Mouse (Mus musculus) frontal cortex, postnatal 36 days (tissue): Measurements from ENCODE around the gene Tef.
A peak's percentile ranks its signal among the peaks of the same experiment; 100 is the strongest.

Experiments
- DNase-seq, 2 experiments: peaks; one replicate each; pipeline ENCODE4 v3.0.0; 2022; ENCODE audit warnings: low spot score in 2 of 2

Tef gene

GRCm38 (mm10) chr15:81848301-81848700, 46.1 kb downstream of the Tef start:
- DNase-seq = peak; percentile 42 to 45

- no peak for DNase-seq
These were observed 46.9 kb downstream of the Tef start for GRCm38 (mm10) chr15:81849104-81849503.

DNA sequence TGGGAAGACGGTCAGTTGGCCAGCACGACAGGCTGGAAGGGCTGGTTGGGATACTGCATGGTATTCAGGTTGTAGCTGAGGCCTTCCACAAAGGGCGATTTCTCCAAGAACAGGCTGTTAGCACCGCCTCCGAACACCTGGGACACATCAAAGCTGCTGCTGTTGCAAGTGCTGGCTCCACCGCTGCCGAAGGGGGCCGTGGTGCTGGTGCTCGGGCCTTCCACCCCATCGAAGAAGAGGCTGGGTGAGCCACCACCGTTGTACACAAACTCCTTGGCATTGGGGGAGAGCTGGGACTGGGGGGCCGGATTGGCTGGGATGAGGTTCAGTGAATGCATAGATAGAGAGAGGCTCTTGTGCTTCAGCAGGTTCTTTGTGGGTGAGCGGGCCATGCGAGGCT, 48.5 kb downstream of the Tef start:
- DNase-seq = no peak

GRCm38 (mm10) chr15:81851375-81851774, 49.2 kb downstream of the Tef start:
- DNase-seq = no peak

DNA sequence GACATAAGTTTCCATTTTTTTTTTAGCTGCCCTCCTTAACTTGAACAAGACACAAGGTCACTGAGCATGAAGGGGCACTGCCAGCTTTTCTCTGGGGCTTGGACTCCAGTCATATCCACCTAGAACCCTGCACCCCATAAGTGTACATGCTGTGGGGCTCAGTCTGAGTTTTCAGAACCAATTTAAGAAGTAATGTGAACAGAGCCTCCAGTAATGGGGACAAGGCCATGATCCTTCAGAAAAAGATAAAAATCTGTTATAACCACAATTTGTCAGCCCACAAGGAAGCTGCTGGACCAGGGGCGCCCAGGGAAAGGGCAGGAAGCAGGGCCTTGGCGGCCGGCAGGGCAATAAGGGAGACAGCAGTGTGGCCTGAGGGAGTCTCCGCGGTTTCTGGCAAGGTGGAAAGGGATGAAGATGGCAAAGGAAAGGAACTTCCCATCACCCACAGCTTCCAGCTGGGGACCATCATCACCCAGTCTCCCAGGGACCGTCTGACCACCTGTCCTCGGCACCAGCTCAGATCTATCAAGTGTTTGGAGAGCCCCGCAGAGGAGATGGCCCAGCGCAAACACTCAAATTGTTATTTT, 50.3 kb downstream of the Tef start:
- DNase-seq = no peak

- no peak for DNase-seq
These were observed 50.9 kb downstream of the Tef start for GRCm38 (mm10) chr15:81853081-81853480.

DNA sequence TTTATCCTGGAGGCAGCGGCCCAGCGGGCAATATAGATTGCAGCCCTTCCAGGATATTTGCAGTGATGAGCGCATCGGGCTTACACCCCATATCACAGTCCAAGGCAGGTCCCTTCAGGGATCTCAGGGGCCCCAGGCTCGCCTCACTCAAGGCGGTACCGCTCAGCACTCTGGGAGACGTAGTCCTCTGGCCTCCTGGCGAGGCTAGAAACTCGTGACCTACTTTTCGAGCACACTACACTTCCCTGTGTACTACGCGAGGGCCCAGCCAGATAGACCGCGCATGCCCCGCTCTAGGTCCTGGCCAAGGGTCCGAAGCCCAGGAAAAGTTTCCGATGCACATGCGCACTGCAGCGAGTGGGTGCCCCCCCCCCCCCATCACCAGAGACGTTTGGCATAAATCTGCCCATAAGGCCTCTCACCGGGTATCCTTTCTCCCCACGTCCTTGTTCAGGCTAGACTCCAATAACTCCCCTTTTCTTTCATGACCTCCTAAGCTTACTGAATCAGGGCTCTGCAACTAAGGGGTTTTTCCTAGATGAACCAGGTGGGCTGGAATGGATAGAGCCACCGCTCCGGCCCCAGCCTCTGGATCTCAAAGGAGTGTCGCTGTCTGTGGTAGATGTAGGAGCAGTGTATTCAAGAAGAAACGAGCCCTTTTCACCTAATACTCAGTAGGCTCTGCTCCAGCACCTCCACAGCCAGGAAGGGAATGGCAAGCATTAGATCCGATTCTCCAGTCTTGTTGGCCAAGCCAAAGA, 54.0 kb downstream of the Tef start:
- peak; percentile 83 to 91 for DNase-seq

DNA sequence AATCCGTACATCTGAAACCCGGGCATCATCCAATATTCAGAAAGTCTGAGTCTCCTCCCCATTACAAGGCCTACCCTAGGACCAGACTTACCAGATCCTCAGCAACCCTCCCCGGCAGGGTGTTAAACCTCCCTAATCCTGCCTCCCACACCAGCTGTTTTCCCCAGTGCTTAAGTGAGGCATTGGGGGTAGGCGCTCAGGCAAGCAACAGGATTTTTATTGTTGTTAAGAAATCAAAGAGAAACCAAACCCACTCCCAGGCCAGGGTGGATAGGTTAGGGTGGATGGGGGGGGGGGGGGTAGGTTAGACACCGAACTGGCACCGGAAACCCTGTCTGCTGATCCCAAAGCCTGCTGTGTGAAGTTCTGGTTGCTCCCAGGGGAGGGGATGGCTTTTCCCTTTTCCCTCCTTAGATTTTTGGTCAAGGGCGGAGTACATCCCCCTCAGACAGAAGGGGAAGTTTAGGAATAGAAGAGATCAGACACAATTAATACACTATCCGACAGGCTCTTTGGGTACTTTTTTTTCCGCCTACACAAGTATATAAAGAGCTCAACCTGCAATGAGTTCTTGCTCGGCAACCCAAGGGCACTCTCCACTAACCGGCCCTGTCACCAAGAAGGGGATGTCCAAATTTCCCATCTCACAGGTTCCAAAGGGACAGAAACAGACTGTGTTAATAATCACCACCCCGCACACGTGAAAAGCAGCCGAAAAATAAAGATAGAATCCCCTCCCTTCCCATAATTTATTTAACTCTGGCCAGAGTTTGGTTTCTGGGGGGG, 54.9 kb downstream of the Tef start:
- DNase-seq = peak in 1 of 2 experiments; percentile 42

GRCm38 (mm10) chr15:81857724-81858116, 55.5 kb downstream of the Tef start:
- DNase-seq = no peak

GRCm38 (mm10) chr15:81858138-81858516, 55.9 kb downstream of the Tef start:
- DNase-seq = peak; percentile 94 to 97

DNA sequence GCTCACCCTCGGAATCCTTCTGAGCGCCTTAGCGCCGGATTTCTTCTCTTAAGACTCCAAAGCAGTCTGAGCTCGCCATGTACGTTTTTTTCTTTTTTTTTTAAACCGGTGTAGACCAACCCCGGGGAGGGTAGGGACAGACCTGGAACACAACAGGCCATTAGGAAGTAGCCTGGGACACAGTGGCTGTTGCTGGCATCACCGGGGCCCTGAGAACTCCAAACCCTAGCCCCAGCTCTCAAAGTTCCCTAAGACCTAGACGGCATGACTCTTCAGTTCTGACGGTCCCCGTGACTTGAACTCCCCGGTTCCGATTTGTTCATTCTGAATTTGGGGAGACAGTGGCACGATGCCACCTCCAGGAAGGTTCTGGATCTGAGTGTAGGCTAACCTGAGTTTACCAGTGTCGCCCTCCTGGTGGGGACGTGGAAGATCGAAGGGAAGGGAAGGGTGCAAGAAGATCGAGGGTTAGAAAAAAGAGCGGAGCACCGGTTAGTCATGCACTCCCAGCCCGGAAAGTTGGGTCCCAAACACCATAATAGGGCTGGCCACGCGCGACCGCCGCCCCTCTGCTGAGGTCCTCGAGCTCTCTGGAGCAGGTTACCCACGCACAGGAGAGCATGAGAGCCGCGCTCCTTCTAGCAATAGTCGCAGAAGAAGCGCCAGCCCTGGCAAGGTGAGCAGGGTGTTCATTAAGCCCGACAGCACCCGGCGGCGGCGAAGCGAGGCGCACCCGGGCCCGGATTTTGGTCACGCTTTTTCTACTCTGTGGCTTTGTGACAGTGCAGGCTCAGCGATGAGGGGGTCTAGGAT, 56.5 kb downstream of the Tef start, which contains the start of gene Tob2:
Tob2 (minus strand) TSS at position 280 of the 813 bp plus-strand sequence.
- DNase-seq = peak; percentile 72 to 77

DNA sequence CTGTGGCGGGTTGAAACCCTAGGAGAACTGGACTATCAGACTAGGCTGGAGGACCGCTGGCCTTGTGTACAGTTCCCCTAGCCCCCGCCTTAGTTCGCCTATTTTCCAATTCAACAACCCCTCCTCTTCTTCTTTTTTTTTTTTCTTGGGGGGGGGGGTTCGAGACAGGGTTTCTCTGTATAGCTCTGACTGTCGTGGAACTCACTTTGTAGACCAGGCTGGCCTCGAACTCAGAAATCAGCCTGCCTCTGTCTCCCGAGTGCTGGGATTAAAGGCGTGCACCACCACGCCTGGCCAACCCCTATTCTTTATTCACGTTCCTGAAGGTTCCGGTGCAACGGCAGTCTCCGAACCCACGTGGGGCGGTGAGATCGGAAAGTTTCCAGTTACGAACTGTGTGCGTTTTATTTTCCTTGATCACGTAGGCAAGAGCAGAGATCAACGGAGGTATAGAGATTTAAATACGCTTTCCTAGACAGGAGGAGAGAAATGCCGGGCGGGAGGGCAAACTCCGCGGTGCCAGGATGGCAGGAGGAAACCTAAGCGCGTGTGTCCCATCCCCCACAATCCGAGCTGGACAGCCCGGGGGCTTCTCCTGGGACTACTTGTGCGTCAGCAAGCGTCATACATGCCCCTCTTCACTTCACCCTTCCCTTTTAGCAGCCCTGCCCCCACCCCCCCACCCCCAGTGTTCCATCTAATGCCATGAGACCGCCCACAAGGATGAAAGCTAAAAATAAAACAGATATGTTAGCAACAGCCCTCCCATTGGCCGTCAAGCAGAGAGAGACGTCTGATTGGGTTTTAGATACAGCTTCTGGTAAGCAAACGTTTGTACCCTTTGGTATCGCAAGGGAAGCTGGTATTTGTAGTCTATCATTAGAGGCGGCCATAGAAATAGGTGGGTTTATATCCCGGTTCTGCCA, 57.4 kb downstream of the Tef start:
- DNase-seq = peak; percentile 81 to 95

GRCm38 (mm10) chr15:81860471-81861135, 58.4 kb downstream of the Tef start:
- peak in 1 of 2 experiments; percentile 21 for DNase-seq

- DNase-seq = no peak
These were observed 62.0 kb downstream of the Tef start for GRCm38 (mm10) chr15:81864238-81864637.

DNA sequence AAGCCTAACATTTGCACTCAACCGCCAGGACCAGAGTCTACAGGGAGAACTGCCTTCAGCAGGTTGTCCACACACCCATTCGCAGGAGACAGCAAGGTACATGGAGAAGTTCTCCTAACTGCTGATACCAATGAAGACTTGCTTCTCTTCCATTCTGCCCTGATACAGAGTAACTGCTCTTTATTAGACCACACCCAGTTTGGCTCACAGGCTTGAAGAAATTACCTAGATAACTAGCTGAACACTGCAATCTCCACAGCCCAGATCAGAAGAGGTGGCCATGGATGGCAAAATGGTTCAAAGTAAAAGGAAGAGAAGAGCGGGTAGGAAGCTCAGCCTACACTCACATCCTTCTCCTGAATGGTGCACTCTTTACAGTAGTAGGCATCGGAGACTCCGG, 67.8 kb downstream of the Tef start:
- no peak for DNase-seq

DNA sequence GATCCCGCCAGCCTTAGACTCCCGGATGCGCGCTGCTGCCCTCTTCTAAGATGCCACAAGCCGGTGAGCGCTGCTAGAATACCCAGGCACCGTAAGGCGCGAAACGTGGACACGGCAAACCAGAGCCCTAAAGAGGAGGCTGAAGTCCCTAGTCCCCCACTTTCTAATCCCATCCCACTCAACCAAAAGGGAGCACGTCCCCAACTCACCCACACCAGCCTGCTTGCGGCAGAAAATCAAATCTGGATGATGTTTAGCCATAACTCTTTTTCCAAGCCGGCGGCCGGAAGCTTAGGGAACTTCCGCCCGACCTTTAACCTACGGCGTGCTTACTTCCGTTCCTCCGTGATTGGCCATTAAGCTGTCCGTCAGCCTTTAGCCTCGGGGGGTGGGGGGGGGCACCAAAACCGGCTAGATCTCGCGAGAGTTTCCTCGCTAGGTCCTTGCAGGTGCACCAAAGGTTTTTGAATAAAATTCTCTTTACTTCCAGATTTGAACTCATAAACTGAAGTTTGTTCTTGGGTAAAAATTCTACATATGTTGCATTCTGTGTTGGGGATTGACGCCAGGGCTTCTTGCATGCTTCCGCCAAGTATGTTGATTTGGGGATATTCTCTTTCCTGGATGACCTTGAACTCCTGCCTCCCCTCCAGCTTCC, 69.5 kb downstream of the Tef start, which contains the start of gene Phf5a:
Phf5a (minus strand) TSS at position 308 of the 658 bp plus-strand sequence.
- DNase-seq = peak; percentile 83 to 87

- DNase-seq = peak; percentile 99 to 100
These were observed 70.3 kb downstream of the Tef start, which contains the start of gene Aco2 for GRCm38 (mm10) chr15:81872262-81873136. Aco2 (plus strand) TSS chr15:81872309.
